Mouse (Mus musculus) megakaryocyte-erythroid progenitor cell, adult 5-6 weeks (primary cell): ENCODE data around the gene Acaca. TPM values are rescaled to one million over a fixed set of nuclear protein-coding genes. Genes with fewer than 3 reads are reported as not detected.
"Not testable (repeated sequence)": the region's sequence is repeated elsewhere in the genome, so short reads cannot be mapped to it uniquely, and the experiment has no call there.

Experiments
- ATAC-seq: replicated peaks from 2 replicates; pipeline ENCODE4 v1.8.0; 2016; ENCODE audit warnings: mild to moderate bottlenecking, inconsistent platforms; ENCODE audit not compliant: severe bottlenecking, poor library complexity, low FRiP score, low TSS enrichment
- total RNA-seq, 2 experiments: library from RNA; stranded (forward) in 1 of 2; stranded (reverse) in 1 of 2; fragments of 200-1000, 215-1000 nt in 1 of 2; fragments of >200 nt in 1 of 2; fragmentation: Nextera tagmentation in 1 of 2; gene quantifications; 2 replicates each; pipeline ENCODE4 v1.2.3; 2014 to 2017

Gene Acaca
- total RNA-seq, 2 experiments from 2014 or later = 22.5 to 30.2 TPM

DNA sequence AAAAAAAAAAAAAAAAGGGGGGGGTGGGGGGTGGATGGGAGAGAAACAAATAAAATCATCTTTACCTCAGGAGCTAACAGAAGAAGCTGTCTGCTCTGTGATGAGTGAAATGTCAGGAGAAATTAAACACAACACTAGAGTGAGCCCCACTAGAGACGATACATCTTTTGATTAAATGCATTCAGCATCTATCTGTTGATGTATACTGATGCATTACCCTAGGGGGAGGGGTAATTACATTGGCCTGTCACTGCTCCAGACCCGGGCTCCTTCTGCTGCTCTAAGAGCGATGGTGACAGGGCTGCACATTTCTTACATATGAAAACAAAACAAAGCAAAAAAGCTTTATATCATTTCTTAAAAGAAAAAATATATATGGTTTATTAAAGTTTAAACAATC, 163.8 kb downstream of the Acaca start:
- no peak for ATAC-seq

DNA sequence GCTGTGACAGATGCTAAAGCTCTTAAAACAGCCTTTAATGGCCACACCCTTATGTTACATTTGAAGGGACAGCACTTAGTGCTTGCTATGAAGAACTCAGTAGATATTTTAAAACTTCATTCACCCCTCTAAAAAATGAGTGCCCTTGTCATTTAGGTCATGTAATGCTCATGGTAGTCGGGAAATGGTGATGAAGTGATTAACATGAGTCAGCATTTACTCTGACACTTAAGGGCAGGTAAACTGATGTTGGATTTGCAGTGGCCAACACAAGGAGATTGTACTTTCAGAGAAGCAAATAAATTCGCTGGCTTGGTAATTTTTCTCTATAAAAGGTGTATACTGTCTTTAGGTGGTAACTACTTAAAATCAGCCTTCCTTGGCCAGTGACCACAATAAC, 166.9 kb downstream of the Acaca start:
- ATAC-seq = no peak

DNA sequence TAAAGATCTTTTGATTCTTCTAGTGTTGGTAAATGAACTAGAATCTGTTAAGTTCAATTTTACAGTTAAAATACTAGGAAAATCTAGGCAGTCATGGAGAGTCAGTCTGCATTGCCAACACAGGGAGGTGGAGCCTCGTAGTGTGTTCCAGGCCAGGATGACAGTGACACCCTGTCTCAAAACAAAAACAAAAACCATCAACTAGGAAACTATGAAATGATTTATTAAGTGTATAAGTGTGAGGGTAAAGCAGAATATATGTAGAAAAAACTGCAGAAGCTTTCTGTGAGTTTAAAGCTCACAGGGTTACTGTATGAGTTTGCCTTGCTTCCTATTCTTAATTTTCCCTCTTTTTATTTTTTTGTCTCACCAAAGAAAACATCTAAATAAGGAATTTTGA, 176.0 kb downstream of the Acaca start:
- ATAC-seq = no peak

DNA sequence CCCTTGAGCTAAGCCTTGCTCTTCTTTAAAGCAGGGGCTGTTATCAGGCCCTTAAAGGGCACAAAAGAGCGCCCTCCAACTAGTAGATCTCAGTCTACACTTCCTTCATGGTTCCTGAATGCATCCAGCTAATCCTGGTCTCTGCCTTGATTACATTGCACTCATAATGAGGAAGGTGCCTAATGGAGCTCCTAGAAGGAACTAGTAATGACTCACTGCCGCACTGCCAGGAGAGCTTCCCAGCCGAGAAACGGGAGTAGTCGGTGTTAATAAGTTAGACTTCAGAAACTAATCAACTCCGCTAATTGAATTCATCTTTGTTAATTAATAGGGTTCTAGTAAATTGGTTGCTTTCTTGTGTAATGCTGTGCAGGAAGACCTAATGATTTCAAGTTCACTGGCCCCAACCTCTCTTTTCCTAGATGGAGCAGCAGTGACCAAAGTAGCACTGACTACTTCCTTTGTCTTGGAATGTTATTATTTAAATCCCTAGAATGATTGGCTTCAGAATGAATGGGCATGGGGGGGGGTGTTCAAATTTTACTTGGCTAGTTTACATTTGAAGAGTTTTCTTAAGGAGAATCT, 176.8 kb downstream of the Acaca start:
- no peak for ATAC-seq

DNA sequence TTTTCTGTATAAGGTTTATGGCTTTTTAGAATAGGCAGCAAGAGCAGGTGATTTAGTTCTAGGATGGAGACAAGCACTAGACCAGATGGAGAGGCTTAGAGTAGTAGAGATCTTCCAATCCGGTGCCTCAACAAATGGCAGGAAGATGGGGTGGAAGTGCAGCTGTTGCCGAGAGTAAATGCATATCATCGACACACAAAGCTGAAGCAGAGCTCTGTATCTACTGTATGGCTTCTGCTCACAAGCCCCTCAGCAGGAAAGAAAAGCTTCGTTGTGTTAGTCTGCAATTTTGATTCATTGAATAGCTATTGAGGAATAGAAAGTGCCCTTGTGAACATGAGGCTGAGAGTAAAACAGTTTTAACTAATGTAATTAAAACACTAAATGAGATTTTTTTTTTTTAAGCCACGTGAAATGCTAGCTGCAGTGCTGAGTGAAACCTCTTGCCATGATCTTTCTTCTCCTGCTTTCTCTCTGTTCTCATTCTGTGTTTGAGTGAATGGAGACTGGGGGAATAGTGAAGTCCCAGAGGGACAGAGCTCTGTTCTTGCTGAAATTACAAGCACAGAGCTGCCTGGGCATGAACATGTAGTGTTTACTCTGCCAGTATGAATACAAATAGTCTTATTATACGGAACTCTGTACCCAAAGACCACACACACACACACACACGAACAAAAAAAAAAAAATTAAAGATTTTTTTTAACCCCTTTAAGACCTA, 194.7 kb downstream of the Acaca start:
- ATAC-seq = no peak

DNA sequence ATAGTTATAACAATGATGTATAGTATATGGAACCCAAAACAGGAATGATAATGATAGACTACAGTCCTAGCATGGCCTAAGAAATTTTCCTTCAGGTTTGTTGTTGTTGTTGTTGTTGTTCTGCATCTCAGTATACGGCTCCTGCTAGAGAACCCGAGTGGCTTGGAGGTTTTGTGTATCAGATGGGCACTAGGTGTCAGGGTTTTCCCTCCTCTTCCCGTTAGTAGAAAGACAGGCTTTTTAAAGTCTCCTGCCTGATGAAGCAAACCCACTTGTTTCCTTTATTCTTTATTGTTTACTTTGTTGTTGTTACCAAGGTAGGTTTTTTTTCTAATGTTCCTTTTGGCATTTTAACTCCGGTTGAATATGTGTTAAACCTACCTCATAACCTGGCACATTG, 197.6 kb downstream of the Acaca start:
- ATAC-seq = no peak

DNA sequence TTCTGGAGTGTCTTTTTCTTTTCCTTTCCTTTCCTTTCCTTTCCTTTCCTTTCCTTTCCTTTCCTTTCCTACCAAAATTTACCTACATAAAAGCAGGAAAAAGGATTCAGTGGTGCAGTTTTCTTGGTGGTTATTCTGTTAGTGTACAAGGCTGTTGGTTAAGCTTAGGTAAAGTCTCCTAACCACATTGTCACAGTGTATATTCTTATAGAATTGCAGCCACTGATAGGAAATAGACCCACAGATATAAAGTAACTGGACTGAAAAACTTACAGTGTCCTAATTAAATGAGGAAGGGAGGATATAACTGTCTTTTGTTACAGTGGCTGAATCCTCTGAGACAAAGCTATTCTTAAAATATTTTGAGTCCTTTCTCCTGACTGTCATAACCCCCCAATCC, 202.9 kb downstream of the Acaca start:
- ATAC-seq = no peak

DNA sequence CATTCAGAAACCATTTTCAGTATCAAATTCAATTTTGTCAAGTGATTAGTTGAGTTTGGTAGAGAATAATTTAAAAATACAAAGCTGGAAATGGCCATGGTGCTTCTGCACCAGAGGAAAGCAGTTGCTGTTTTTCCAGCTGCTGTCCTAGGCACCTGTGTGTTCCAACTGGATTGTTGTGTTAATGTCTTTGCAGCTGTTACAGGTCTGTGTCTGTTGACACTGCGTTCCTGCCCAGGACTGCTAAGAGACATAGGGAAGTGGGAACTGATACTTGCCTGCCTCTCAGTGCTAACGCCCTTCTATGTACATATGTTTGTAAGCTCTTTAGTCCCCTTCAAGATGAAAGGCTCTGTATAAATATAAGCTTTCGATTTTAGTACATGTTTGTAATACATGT, 203.4 kb downstream of the Acaca start:
- ATAC-seq = no peak

DNA sequence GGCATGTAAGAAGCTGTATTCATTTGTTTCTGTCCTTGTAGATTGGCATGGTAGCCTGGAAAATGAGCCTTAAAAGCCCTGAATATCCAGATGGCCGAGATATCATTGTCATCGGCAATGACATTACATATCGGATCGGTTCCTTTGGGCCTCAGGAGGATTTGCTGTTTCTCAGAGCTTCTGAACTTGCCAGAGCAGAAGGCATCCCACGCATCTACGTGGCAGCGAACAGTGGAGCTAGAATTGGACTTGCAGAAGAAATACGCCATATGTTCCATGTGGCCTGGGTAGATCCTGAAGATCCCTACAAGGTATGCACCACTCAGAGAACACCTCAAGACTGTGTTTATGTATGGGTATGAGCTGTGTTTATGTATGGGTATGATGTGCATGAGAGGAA, 208.8 kb downstream of the Acaca start:
- ATAC-seq = not testable (repeated sequence)

DNA sequence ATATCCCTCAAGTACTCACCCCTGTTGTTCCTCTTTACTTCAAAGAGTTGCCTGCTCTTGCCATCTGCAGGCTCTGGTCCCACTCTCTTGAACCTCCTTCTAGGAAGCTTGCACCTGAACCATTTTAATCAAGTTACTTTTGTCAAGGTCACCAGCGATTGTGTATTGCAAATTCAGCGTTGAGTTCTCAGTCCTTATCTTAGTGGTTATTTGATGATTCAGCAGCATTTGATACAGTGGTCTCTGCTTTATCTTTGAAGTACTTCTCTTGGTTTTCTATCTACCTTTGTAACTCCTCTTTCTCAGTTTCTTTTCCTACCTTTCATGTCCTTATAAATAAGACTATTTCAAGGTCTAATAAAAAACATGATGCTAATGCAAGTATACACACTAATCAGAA, 211.2 kb downstream of the Acaca start:
- ATAC-seq = no peak

DNA sequence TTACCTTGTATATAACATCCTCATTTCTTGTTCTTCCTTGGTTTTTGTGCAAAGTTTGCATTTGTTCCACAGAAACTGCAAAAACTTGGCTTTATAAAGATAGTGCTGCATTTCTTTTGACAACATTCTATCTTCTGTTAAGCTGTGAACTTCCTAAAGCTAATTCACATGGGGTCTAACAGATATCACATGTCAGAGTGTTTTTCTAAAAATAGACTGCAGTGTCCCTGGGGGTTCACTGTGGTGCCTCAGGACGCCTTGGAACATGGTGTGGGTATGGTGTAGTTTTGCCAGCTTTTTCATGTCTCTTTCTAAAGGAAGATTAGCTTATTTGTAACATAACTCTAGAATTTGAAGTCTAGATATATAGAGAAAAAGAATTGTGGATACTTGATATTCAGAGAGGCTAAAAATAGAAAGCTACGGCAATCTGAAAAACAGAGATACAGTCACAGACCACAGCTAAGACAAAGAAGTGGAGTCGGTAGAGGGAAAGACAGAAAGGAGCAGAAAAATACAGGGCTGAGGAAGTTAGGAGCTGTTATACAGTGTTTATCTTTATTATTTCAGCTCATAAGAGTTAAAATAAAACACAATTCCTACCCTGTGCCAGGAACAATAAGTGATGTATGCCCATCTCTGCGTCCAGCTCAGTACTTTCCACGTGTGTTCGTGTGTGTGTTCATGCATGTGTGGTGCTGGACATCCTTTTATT, 215.2 kb downstream of the Acaca start:
- no peak for ATAC-seq

DNA sequence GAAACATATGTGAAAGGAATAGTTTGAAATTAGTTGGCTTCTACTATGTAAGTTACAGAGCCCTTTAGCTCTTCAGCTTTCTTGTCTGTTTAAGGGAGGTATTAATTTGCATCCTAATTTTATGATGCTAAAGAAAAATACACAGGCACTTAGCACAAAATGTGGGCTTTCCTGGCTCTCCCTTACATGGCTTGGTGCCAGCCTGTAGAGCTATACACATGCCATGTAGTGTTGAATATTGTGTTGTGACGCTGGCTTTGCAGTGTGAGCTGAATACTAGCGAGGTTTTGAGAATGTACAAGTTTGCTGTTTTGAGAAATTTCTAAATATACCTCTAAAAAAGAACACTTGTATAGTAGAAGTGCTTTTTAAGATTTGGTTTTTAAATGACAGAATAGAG, 218.3 kb downstream of the Acaca start:
- ATAC-seq = no peak

DNA sequence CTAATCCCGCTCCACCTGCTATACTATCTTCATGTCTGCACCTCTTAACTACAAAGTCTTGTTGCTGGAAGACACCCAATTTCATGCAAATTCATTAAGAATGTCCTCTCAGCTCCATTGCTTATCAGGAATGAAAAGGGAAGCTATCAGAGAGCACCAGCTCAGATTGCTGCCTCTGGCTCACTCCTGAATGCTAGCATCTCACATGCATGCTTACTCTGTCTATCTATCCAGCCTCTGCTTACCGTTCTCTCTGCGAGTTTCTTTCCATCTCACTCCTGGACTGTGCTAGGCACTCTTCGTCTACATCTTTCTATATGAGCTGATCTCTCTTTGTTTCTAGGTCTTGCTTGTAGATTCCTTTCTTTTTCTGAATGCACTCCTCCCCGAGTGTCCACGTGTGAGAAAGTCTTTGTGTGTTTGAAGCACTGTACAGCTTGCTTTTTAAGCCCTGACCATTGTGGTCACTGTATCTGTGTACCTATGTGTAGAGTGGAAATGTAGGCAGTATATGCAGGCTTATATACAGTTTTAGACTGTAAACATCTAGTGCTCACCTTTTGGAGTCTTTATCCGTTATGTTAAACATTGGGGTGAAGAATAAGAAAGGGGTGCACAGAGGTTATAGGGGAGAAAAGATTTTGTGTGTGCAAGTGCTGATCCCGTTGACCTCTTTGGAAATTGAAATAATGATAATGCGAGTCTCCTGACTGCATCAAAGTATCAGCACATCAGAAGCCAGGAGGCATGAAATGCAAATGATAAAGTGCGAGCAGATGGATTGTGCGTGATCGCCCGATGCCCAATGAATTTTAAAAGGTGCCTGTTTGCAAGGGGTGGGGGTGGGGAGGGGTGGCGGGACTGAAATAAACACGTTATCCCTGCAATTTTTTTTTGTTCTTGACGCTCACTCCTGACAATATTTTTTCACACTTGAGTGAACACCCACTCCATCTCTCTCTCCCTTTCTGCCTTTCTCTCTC, 219.7 kb downstream of the Acaca start:
- ATAC-seq = peak; percentile 60

DNA sequence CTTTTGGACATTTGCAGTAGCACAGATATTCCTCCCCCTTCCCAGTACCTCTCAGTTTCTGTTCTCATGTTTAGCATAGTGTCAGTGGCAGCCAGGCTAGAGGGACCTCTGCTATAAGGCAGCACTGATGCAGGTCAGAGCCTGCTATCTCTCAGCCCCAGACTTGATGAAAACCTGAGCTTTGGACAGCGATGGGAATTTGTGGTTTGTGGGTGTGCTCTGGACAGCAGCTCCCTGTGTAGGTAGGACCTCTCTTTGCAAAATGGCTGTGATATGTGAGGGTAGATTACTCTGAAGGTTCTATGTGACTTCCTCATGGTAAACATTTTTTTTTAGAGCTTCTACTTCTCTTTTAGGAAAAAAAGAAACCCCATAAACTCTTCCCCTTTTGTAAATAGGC, 221.7 kb downstream of the Acaca start:
- peak; percentile 96 for ATAC-seq

DNA sequence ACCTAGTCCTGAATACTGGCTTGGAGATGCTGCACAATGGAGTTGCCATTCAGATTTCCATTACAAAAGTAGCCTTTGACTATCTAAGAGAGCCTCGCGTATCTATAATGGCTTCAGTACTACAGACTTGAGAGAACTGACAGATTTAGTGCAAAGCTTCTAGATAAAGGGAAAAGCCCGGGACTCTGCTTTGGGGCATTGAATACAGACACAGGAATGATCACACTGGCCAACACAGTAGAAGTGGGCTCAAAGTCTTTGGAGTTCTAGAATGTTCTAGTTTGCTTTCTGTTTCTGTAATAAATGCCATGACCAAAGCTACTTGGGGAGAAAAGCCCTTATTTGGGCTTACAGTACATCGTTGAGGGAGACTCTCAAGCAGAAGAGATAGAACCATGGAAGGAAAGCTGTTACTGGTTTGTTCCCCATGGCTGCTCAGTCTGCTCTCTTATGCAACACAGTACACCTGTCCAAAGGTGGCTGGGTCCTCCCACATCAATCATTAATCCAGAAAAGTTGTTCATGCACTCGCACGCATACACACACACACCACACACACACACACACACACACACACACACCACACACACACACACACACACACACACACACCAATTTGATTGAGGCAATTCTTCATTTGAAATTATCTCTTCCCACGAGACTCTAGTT, 223.7 kb downstream of the Acaca start:
- ATAC-seq = no peak

DNA sequence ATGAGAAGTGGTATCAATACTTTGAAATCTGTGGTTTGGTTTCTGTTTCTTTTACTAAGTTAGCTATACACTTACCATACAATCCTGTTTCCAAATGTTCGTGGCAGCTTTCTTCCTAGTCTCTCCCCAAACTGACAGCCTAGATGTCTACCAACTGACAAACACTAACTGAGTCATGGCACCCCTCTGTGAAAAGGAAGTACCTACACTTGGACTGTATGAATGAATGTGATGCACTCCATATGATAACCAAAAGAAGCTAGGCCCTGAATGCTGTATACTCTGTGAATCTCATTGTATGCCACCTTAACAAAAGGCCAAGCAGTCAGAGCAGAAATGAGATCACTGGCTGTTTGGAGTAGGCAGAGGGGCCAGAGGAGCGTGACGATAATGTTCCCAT, 227.8 kb downstream of the Acaca start:
- no peak for ATAC-seq

DNA sequence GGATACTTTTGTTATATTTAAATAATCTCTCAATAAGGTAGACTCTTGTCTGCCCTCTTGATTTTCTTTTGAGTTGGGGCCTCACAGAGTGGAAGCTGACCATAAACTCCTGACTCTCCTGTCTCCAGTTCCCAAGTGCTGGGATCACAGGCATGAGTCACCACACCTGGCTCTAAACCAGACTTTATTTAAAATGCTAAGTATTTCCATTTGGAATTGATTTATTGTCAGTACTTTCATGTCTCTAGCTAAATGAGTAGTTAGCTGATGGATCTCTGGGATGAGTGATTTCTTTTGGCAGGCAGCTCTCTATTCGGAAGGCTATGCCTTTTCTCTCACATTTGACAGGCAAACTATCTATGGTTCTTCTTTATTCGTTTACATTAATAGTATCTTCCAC, 228.3 kb downstream of the Acaca start:
- no peak for ATAC-seq

DNA sequence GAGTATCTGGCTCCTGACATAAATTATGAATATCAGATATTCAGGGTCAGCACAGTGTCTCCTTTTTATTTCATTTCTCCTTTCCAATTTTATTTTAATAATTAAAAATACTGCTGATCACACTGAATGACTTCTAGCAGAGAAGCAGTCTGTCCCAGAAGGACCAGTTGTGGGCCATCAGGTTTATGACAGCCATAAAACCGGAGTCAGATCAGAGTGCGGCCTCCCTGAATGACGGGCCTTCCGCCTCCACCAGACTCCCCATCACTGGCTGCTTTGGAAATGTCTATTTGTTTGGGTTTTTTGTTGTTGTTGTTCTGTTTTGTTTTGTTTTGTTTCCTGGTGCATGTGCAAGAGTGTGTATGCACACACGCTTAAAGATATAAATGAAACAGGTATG, 232.1 kb downstream of the Acaca start:
- ATAC-seq = no peak

DNA sequence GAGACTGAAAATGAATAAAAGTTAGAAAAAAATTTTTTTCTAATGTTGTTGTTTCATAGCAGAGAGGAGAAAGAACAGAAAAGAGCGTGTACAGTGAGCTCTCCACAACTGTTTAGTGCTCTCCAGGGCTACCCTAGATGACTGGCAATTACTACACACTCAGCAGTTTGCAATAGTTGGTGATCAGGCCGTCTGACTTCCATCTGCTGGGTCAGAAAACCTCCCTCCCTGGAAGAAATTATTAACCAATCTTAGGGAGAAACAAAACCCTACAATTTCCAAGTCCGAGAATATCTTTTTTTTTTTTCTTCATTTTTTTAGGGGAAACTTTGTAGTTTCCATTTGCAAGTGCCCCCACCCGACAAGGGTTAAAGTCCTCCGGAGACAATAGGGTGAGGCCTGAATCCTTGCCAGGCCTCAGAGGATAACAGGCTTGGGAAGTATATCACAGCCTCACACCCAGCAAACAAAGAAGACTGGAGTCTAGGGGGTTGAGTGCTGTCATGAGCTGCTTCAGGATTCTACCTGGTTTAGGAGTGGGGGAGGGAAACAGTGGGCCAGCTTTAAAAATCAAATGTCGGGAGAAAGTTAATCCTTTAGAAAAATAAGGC, 233.3 kb downstream of the Acaca start:
- ATAC-seq = no peak
